Mouse (Mus musculus): ENCODE measurements at regions not wholly inside any gene's neighbourhood (a gene's known extent, or its start where the extent isn't known, plus 50 kb on each side); places are given as distances from the start of the nearest gene placed in this dataset.

DNA sequence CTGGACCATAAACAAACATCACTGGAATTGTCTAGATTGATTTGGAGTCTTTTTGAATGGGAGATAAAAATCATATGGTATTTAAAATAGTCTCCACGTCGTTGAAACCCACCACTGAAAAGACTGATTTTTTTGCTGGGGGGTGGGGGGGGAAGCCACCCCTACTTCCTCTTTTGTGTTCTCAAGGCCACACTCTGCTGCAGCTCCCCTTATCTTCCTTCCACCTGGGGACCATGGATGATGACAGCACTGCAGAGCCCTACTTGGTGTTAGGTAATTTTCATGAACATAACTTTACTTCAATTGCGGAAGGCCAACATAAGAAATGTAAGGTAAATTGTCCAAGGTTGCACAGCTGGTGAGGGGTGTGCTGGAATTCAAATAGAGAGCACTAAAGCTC, 232.4 kb upstream of the Vrk2 start:
- in situ Hi-C loops (cut with MboI; ENCODE audit: unreplicated experiment in 2 of 2): no loop called here

DNA sequence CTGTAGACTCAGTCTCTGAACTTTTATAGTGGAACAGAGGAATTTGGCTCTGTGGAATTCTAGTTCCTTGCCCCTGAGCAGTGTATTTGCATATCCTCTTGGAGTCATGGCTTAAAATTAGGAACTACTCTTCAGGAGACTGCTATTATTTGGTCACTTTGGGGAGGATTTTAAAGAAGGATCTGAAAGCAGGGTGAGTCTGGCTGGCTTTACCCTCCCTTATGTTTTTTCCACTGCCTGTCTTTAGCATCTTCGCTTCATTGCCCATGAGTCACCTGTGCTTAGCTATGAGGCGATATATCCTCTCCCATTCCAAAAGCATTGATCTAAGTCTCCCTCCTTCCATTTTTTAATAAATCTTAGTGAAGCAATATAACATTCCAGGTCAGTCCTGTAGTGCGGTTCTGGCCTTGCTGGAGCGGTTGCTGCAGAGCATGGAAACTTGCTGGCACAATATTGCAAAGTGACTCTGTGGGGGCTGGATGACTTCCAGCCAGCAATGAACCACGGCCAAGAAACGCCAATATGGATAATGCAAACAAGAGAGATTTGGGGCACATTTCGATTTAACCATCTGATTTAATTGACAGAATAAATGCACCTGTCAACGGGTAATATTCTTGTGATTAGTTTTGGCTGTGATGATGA, 230.4 kb upstream of the Vrk2 start:
- in situ Hi-C loops (cut with MboI; ENCODE audit: unreplicated experiment in 2 of 2): no loop called here

DNA sequence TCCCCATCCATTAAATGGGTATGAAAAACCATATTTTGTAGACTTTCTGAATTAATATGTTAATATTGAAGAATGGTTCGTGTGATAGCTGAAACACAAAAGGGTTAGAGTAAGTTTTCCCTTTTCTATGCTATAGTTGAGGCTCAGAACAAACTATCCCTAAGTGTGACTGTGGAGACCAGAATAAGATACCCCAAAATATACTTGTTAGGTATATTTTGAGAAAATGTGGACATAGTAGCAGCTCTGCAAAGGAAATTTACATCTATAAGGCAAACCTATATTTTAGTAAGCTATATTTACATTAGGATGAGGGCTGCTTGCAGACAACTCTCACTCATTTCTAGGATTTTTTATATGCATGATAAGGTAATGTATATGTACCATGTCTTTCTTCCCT, 227.3 kb upstream of the Vrk2 start:
- in situ Hi-C loops (cut with MboI; ENCODE audit: unreplicated experiment in 2 of 2): no loop called here

DNA sequence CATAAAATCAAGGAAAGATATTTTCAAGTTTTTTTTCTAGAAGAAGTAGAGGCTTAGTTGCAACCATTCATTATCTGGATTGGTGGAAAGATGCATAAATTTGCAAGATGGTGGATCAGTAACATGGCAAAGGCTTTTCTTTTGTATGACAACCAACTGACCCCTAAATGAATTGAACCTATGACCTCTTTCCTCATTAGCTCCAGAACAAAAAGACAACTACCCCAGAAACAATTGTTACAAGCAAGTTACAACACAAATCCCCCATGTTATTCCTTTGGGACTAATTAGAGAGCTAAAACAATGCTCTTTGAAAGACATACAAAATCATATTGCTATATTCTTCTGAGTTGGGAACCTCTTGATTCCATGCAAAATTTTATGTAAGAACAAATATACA, 223.5 kb upstream of the Vrk2 start:
- in situ Hi-C loops (cut with MboI; ENCODE audit: unreplicated experiment in 2 of 2): no loop called here

DNA sequence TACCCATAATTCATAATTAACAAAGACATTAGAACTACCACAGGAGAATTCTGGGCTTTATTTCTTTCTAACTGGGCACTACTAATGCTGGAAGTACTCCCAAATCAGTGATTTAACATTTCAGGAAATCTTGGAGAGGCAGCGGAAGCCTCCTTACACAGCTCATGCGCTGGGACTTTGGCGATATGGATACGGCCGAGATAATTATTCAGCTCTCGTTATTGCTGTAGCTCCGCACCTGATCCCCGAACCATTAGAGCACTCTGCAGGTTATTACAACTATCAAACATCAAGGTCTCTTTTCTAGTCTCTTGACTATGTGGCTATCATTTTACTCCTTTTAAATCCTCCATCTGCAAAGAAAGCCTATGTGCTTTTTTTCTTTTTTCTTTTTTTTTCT, 221.3 kb upstream of the Vrk2 start:
- in situ Hi-C loops (cut with MboI; ENCODE audit: unreplicated experiment in 2 of 2): no loop called here

DNA sequence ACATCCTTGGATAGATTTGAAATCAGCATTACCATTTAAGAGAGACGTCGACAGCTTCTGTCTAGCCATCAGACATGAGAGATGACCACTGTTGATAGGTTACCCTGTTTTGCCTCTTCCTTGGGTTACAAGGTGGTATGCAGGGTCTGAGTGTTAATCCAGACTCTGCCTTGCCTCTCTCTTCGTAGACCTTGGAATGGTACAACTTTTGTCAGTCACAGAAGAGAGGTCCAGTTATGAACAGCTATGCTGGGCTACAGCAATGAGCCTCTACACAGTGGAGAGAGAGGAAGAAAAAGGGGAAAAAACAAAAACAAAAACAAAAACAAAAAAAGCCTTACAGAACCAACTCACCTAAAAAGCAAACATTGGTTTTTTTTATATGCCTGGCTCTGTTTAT, 220.8 kb upstream of the Vrk2 start:
- in situ Hi-C loops (cut with MboI; ENCODE audit: unreplicated experiment in 2 of 2): no loop called here

DNA sequence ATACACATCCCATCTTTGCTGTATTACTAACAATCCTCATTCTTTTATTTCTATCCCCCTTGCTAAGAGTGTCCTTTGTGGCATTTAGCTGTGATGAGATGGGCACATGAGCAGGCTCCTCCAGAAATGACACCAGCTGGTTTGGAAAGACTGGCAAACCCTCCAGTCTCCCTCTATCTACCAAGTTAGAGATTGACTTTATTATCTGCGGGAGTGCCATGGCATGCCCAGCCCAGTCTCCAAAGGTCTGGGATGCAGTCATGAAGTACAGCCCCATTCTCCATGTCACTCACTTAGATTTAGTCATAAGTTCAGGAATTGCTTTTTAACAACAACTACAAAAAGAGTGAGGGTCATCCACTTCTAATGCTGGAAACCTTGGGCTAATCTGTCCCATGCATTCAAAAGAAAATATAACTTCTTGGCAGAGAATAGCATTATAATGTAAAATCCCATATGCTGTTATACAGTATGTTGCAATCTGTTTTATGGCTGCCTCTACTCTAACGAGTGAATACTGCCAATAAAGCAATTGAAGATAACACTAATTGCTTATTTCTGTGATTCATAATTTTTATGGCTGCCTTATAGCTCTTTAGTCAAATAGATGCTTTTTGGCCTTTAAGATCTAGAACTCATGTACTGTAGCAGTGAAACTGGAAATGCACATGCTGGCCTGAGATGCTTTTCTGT, 208.6 kb upstream of the Vrk2 start:
- in situ Hi-C loops (cut with MboI; ENCODE audit: unreplicated experiment in 2 of 2): no loop called here

DNA sequence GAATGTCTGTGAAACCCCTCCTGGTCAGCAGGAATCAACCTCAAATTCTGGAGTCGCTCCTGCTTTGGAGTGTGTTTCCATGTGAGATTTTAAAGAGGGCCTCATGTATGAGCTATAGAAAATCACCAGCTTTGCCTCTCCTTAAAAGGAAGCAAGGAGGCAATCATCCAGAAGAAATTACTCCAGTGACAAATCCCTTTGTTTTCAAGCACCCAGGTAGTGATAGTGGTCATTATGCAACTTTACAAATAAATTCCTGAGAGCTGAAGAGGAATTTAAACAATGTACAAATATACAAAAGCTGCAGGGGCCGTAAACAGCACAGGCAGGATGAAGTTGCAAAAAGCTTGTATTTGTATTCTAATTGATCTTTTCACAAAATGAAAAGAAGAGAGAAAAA, 206.5 kb upstream of the Vrk2 start:
- in situ Hi-C loops (cut with MboI; ENCODE audit: unreplicated experiment in 2 of 2): no loop called here

DNA sequence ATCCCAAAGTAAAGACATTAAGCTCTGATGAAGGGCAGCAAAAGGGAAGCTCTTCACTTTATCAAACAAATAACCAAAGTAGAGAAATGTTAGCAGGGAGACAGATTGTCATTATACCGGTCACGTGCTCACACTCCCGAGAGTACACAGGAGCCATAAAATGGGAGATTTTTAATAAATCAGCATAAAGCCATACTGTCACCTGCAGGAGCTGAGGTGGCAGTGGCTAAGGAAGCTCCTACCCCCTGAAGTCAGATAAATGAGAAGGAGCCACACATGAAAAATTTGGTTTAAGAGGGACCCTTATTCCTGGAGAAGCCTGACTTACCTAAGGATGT, 200.8 kb upstream of the Vrk2 start:
- in situ Hi-C loops (cut with MboI; ENCODE audit: unreplicated experiment in 2 of 2): loop anchor here (25.0 kb wide), 1 partner anchor 907 kb away; no protein-coding TSS in a partner anchor

DNA sequence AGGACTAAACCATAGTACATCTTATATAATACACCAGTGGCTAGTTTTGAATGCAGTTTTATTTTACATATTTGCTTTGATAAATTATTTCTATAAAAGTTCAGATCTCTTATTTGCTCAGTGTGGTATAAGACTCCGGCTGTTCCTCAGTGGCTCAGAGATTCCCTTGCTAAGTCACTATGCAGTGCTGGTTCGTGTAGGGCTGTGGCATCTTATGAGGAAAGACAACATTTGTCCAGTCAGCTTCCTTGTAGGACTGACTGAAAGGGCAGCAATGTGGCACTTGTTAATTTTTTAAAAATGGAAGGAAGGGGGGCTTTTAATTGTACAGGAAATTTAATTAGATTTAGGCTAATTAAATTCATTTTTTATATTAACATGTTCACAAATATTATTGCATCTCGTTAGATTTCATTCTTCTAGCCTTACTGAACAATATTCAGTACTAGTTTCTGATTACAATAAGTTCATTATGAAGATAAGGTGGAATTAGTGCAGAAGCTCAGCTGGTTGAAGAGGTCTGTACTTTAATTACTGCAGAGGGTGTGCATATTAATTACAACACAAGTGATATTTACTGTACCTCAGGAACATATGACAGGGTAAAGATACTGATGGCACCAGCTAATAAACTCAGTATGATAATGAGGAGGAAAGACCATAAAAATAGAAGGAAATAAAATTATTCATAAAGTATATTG, 200.3 kb upstream of the Vrk2 start:
- in situ Hi-C loops (cut with MboI; ENCODE audit: unreplicated experiment in 2 of 2): loop anchor here (25.0 kb wide), 1 partner anchor 907 kb away; no protein-coding TSS in a partner anchor

DNA sequence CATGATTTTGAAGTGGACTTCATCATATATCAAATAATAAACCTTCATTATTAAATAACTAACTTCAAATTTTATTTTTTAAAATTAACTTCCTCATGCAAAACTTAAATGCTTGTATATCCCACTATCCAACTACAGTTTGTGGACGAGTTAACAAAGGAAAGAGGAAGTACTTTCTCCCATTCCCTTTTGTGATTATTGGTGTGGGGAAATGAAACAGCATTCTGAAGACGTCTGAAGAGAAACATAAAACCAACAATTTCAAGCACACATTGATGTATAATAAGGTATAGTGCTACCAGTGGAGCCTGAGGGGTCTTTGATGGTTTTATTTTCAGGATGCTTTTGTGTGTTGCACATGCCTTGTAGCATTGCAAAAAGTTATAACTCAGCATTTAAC, 195.5 kb upstream of the Vrk2 start:
- in situ Hi-C loops (cut with MboI; ENCODE audit: unreplicated experiment in 2 of 2): loop anchor here (5.0 to 25.0 kb wide), 2 partner anchors 587 to 902 kb away; no protein-coding TSS in a partner anchor

DNA sequence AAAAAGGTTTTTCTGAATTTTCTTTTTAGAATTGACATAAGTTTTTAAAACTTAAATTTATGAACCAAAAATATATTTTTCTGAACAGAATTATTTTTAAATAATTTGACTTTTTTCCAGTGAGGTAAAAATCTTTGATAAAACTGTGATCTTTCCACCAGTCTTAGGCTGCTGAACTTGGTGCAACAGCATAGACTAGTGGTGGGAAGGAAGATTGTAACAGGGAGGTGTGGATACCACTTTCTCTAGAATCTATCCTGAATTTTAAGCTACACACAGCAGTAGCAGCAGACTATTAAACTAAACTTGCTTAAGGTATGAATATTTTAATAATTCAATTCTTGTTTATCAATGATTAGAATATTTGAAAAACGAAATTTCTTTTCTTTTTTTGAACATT, 191.4 kb upstream of the Vrk2 start:
- in situ Hi-C loops (cut with MboI; ENCODE audit: unreplicated experiment in 2 of 2): loop anchor here (5.0 to 25.0 kb wide), 2 partner anchors 583 to 898 kb away; no protein-coding TSS in a partner anchor

DNA sequence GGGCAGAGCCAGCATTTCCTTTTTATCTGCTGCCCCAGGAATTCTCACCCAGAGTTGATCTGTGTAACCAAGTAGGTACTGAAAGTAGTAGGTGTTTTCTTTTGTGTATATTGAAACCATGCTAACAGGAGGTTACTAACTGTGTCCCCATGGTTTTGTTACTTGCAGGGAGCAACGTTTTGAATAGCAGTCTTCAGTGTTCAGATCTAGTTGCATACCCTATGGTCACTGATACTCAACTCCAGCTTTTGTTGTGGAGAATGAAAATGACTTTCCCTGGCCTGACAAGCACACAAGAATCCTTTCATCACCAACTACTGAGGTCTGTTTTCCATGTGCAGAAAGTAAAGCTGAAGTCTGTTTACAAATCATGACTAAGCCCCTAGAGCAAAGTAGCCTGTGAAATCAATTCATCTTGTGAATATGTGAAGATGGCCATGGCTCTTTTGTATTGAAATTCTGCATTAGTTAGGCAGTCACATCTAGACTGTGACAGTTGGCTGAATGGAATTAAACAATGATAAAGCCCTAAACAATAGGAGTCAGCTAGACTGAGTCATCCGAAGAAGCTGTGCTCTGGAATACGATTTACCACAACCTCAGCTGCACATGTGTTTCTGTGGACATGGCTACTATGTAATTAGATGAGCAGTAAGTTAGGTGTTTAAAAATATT, 179.5 kb upstream of the Vrk2 start:
- in situ Hi-C loops (cut with MboI; ENCODE audit: unreplicated experiment in 2 of 2): no loop called here

DNA sequence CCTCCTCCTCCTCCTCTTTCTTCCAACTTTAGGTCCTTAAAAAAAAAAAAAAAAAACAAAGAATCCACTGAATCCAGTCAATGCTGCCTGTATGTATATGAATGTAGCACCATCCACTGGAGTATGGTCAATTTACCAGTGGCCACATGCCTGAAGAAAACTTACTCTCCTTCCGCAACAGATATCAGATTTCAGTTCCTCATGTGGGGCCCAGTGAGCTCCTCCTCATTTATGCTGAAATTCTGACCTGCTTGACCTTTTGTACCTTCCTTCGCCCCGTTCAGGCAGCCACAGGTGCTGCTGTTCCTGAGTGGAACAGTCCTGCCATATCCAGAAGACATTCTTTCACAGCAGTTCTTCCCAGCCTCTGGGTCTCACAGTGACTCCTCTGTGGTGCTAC, 161.8 kb upstream of the Vrk2 start:
- in situ Hi-C loops (cut with MboI; ENCODE audit: unreplicated experiment in 2 of 2): no loop called here

DNA sequence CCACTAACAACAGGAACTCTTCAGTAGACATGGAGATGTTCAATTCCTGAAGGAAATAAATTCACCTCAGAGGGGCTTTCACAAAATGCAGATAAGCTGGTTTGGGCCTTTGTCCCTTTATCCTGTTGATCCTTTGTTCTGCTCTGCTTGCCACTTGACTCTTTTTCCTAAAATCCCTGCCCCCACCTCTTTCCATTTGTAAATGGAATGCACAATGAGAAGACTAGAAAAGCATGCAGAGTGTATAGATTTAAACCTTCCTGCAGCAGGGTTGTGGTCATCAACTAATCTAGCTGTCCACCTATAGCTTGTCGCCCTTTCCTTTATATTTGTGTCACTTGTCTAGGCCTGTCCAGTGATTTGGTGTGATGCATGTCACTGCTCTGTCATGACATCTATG, 159.8 kb upstream of the Vrk2 start:
- in situ Hi-C loops (cut with MboI; ENCODE audit: unreplicated experiment in 2 of 2): no loop called here

DNA sequence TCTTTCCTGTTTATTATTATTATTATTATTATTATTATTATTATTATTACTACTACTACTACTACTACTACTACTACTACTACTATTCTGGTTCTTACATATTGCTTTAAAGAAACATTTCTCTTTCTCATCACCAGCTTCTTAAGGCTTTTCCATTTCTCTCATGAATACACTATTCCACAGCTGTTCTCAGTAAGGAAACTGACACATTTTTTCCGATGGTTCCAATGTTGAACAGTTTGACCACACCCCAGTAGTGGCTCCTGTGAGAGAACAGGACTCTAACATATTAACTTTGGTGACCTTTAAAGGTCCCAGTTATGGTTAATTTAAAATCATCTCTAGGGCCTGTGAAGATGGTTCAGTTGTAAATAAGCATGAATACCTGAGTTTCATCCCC, 148.4 kb upstream of the Vrk2 start:
- in situ Hi-C loops (cut with MboI; ENCODE audit: unreplicated experiment in 2 of 2): no loop called here

DNA sequence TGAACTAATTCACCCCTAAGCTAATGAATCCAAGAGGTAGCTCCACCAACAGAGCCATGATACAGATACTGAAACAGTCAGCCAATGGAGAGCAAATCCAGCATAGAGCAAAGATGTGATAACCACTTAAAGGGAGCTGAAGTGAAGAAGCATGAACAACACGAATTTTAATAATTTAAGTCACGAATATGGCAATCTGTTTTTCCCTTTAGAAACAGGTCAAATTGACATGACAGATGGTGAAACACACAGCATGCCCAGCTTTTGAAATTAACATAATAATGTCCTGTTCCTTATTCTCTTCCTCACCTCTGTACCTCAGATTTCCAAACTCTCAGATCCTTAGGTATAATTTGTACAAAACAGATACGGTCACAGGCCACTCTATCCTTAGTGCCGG, 145.9 kb upstream of the Vrk2 start:
- in situ Hi-C loops (cut with MboI; ENCODE audit: unreplicated experiment in 2 of 2): no loop called here

DNA sequence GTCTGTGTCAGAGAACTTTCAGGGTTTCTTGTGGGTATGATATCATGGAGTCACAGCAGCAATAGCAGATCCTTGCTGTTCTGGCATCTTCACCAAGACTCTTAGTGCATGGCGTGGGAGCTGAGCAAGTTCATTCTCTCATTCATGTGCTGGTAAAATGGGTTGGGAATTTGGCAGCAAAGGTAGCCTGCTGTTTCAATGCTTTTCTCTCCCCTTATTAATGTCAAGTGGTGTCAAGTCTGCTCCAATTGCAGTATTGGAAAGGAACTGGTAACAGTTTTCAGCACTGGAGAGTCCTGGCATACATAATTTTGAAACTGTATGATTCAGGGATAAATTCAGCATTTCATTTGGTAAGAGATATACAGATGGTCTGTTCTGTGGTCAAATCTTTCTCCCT, 133.2 kb upstream of the Vrk2 start:
- in situ Hi-C loops (cut with MboI; ENCODE audit: unreplicated experiment in 2 of 2): no loop called here

DNA sequence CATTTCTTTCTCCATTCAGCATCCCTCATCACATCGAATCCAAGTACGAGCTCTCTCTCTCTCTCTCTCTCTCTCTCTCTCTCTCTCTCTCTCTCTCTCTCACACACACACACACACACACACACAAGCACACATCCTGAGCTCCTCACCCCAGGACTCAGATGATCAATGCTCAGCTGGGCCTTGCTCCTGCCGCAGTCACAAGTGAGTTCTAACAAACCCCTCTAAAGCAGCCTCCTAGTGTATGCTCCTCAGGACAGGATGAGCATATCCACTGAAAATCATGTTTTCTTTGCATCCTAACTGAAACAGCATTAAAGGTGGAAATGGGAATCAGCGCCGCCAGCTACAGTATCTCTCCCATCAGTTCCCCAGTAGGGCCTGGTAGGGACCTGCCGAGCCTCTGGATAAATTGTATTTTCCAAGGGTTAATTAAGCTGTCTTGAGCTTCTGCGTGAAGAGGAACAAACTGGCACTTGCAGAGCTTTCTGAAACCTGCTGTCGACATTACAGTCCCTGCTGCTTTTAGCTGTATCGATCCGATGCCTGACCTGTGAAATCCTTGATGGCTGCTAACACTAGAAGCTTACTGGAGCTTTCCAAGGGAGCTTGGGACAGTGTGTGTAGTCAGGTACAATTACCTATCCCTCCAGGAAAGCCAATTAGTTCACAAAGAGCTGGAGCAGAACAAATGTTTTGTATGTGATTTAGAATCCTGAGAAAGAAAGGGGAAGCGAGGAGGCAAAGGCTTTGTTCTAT, 131.3 kb upstream of the Vrk2 start:
- in situ Hi-C loops (cut with MboI; ENCODE audit: unreplicated experiment in 2 of 2): no loop called here

DNA sequence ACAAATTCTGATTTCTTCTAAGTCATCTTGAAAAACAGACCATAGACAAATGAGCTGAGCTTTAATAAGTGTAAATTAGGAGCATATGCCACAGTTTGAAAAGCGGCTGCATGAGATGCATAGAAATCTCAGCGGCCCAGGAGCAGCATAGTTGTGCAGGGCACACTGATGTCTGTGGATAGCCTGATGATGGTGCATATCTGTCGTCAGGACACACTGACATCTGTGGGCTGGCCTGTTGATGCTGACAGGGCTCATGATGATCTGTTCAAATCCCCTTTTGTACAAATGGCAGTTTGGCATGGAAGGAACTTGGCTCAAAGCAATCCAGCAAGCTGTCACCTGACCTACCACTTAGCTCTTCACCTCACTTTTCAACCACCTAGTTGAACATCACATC, 128.5 kb upstream of the Vrk2 start:
- in situ Hi-C loops (cut with MboI; ENCODE audit: unreplicated experiment in 2 of 2): no loop called here

DNA sequence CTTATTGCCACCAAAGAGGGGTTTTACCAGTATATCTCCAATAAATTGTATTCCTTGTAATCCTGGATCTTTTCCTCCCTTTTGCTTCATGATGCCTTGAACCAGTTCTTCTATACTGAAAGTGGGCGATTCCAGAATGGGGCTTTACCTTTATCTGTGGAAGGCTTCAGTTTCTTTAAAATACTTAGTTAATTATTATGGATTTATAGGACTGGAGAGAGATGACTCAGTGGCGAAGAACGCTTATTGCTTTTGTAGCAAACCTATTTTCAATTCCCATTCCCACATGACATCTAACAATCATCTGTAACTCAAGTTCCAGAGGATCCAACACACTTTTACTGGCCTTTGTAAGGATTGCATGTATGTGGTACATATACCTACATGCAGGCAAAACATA, 127.4 kb upstream of the Vrk2 start:
- in situ Hi-C loops (cut with MboI; ENCODE audit: unreplicated experiment in 2 of 2): no loop called here

Measured in v-Abl transformed pro-B cells (cell line).